Mouse (Mus musculus): ENCODE results near the gene St8sia1.

The St8sia1 gene

GRCm38 (mm10) chr6:142946069-142946871 is 18.0 kb downstream of the St8sia1 start:
- in situ Hi-C loops (cut with MboI, MseI), result no loop called here

DNA sequence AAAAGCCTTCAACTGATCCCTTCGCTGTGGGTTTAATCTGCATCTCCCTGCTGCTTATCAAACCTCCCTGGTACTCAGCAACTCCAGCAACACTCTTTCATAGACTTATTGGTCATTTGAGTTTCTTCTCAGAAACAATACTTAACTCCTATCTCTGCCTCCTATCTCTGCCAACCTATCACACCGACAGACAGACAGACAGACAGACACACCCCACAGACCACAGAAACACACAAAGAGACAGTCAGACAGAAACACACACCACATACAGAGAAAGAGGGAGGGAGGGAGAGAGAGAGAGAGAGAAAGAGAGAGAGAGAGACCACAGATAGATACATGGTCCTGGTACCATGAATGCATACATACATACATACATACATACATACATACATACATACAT is 18.8 kb downstream of the St8sia1 start:
- in situ Hi-C loops (cut with MboI, MseI), result no loop called here

DNA sequence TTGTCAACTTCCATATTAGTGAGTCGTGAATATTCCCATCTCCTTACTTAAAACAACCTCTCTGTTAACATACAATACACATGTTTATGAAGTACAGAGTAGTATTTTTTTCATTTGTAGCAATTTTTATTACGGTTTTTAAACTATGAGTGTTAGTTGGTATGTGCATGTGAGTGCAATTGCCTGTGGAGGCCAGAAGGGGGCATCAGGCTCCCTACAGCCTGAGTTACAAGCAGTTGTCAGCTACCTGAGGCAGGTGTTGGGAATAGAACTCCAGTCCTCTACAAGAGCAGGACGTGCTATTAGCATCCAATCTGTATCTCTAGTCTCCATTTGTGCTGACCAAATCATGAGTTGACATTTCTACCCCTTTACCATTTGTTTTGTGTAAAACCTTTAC is 19.8 kb downstream of the St8sia1 start:
- in situ Hi-C loops (cut with MboI, MseI), result no loop called here

DNA sequence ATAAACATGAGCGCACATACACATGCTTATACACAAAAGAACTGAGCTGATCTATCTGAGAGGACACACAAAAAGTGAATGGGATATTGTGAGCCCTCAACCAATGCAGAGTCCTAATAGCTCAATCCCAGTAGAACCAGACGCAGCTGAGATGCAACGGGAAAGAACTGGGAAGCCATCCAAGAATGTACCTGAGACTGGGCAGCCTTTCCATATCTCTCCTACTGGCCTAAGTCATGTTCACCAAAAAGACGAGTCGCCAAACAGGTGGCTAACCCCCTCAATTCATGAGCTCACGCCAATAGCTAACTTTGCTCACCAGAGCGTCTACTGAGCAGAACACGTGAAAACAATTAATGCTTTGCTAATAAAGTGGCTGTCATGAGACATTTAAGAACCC is 20.8 kb downstream of the St8sia1 start:
- in situ Hi-C loops (cut with MboI, MseI), result no loop called here

DNA sequence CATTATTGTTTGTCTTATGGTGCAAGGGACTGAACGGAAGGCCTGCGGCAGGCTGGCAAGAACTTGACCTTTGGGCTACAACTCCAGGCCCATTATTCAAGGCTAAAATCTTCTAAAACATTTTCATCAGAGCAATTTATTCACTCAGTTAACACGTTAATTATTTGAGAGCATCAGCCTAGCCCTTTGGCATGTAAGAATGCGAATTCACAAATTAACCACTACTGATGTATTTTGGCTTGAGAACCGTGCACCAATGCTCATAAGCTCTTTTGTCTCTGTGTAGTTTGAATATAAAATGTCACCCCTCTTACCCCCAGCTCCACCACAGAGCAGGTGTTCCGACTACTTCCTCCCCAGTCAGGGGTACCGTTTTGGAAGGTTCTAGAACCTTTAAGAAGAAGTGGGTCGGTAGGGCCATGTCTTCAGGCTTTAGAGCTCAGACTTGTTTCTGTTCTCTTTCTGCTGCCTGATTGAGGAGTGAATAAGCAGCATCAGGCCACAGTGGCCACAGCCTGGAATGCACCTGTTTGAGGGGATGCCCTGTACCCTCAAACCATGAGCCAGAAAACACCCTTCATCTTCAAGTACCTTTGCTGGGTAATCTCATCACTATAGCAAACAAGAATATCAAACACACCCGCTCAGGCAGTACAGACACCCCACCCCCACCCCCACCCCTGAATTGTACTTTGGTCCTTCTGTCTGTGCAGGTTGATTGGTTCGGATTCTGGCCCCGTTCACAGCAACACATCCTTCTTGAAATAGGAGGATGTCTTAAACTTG is 22.5 kb downstream of the St8sia1 start:
- in situ Hi-C loops (cut with MboI, MseI), result no loop called here

DNA sequence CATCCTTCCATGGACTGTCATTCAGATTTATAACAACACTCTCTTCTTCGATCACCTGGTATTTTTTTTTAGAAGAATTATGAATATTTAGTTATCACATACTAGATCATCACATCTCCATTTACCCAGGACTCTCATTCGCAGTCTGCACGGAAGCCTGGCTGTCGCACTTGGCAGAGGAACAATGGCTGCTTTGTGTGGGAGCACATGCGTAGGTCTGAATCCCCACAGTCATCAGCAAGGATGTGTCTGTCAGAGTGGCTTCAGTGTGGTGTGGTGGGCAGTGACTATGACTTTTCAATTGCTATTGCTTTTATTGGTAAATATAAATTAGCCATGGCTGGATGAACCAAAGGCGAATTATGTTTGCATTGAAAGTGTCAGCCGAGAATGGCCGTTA is 23.2 kb downstream of the St8sia1 start:
- in situ Hi-C loops (cut with MboI, MseI), result no loop called here

DNA sequence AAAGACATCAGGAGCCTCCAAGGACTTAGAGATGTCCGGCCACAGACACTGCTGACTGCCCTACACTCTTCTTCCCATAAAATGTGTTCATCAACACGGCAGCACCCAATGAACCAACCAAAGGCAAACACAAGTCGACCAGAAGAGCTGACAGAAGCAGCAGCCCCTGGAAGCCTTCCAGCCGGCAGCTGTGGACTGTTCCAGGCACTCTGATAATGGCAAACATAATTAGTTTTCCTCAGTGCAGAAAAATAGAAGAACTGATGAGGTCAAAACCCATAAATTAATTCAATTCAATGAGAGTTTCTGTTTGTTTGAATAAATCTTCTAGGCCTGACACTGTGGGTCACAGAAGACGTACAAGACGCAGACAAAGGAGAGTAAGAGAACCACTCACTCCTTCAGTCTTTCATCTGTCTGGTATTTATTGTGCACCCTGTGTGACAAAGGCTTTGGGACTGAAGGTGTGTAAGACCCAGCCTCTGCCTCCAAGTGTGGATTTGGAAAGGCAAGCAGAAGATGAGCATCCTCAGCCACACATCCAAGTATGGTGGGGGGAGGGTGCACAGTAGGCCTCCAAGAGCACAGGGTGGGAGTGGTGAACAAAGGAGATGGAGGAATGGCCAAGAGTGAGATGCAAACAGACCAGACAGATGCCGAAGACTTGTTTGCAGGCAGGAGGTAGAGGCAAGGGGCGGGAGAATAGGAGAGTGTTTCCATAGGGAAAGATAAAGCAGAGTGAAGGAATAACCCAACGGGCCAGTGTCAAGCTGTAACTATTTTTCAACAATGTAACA is 25.5 kb downstream of the St8sia1 start:
- in situ Hi-C loops (cut with MboI, MseI), result no loop called here

- in situ Hi-C loops (cut with MboI, MseI), result no loop called here
Measured at GRCm38 (mm10) chr6:142938074-142938473, 26.2 kb downstream of the St8sia1 start.

GRCm38 (mm10) chr6:142932582-142932981 is 31.7 kb downstream of the St8sia1 start:
- in situ Hi-C loops (cut with MboI, MseI), result no loop called here

DNA sequence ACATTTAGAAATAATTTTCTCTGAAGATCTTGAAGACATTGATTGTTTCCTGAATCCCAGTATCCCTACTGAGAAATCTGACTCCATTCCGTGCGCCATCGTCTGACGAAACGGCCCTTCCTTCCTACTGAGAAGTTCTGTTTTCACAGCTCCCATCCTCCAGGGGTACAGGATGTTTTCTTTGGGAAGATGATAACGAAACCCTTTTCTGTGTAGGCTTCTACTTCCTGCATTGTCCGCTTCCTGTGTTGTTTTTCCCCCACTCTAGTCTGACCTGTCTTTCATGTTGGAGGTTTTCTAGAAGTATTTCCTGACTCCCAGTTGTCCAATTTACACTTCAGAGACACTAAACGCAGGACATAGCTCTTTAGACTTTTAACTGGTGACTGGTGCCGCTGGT is 32.1 kb downstream of the St8sia1 start:
- in situ Hi-C loops (cut with MboI, MseI), result no loop called here

DNA sequence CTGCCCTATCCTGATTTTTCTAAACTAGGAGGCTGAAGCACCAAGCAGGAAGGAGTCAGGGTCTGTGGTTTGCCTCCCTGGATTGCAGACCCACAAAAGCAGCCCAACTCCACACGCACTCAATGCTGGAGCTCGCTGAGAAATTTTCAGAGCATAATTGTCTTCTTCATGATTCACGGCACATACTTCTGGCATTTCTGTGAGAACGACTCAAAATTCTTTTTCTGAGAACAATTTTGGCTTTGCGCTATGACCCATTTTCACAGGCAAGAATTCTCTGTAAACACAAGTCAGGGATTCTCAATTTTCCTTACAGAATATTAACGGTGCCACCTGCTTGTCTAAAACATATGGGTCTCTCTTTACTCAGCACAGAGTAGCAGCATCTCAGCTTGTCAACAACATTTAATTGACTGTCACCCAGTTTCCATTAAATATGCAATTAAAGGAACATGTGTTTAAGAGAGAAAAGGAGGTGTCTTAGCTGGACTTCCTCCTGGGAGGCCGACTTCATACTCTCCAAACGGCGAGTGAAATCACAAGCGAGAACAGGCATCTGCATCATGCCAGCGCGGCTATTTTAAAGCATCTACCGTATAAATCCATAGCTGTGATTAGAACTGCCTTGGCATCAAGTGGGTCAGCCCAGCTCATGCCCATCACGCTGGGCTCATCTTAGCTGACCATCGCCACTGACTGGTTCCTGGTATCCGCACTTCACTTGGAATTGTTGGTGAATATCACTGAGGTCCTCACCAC is 35.5 kb downstream of the St8sia1 start:
- in situ Hi-C loops (cut with MboI, MseI), result no loop called here

DNA sequence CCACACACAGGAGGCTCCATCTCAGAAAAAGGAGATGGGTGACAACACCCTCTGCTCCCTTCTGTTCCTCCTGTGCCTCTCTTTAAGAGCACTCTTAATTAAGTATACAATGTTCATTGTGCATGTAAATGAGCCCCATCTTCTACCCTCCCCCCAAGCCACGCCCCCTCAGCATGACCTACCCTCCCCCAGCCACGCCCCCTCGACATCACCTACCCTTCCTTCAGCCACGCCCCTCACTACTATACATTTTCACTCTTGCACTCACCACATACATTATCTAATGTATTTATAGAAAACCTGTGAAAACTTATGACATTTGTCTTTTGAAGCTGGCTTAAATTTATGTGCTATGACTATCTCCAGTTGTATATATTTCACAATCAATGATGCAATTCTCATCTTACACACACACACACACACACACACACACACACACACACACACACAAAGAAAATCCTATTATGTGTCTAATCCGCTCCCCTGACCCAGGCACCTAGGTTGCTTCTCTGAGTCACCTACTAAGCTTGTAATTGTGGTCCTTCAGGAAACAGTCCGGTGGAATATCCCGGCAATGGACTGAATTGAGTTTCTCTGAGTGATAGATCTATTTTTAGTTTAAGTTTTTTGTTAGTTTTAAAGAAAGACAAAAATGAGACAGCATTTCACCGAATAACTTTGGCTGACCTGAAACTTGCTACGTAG is 37.2 kb downstream of the St8sia1 start:
- in situ Hi-C loops (cut with MboI, MseI), result no loop called here

DNA sequence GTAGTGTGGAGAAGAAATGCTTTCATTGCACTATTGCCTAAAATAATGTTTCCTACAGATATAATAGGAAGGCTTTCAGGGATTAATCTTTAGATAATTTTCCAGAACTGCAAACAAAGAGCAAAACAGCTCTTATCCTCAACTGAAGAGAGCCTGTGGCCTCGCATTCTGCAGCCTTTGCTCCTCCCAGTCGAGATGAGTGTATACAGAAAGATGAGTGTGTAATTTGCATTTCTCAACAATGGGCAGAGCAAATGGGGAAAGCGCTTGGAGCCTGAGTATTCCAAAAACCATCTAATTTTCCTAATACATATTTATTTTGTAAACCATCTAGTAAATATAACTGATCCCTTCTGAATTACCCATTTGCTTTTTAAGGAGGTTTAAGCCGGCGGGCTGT is 38.3 kb downstream of the St8sia1 start:
- in situ Hi-C loops (cut with MboI, MseI), result no loop called here

- in situ Hi-C loops (cut with MboI, MseI), result no loop called here
Measured at GRCm38 (mm10) chr6:142925374-142925773, 38.9 kb downstream of the St8sia1 start.

DNA sequence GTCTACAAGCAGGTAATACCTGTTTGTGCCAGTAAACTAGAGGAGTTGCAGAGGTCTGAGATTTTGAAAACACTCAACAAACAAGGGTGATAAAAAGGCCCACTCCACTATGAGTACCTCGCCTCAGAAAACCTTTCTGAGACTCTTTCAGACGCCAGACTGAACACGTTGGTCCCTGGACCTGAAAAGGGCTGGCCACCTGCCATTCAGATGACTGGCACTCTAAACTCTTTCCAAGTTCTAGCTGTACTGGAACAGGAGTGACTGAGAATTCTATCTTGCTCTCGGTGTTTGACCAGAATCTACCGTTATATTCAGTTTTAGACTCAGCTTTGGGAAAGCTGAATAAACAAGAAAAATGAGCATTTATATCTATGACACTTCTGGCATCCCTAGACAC is 43.4 kb downstream of the St8sia1 start:
- in situ Hi-C loops (cut with MboI, MseI), result loop anchor here (5.0 kb wide), 1 partner anchor 41 kb away; the partner anchor contains the start of gene St8sia1

DNA sequence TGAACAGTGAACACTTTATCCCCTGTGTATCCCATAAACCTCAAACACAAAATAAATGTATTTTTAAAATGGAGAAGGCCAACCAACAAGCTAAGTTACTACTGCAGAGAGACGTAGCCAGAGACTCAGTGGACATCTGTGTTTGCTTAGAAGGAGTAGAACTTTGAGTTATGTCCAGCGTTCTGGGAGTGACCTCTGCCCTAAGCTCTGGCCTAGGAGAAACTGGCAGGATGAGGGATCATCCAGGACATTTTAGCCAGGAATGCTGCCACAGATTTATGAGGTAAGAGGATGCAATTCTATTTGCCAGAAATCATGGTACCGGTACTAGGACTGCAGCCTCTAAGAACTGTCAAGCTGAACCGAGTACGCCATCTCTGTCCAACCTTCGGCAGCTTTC is 45.6 kb downstream of the St8sia1 start:
- in situ Hi-C loops (cut with MboI, MseI), result no loop called here

DNA sequence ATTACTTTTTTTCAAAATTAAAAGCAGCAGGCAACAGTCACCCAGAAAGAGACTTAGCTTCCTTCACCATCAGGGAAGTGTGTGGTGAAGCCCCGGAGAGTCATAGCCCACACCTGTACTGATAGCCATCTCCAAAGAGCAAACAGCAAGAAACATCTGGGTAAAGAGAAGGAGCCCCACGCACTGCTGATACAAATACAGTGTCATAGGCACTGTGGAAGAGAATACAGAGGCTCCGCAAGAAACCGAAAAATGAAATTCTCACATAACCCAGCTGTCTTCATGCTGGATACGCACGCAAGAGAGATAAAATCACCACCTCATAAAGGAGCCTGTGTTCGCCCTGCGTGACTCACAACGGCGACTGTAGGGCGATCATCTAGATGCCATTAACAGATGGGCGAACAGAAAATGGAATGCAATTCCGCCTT is 46.8 kb downstream of the St8sia1 start:
- in situ Hi-C loops (cut with MboI, MseI), result no loop called here

DNA sequence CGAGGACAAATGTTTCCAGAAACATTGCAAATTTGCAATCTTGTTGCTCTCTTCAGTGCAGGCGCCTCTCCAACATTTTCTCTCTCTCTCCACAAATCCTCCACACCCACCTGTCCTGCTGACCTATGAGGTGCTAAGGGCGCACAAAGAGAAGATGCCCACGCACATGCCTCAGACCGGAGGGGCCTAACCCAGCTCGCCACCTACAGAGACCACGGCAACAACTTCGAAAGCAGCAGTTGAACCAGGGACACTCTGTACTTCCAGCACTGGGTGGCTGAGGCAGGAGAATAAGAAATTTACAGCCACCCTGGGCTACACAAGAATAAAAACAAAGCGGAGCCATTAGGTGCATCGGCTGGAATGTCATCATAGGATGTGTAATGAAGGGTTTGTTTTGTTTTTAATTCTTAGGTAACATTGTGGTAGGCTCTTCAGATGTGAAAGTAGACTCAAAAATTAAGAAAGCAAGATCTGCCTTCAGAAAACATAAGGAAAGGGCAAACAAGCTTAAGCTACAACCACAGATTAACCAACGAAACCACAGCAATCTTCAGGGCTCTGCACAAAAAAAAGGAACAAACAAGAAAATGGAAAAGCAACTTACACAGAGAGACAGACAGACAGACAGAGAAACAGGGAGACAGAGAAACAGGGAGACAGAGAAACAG is 47.8 kb downstream of the St8sia1 start:
- in situ Hi-C loops (cut with MboI, MseI), result no loop called here

DNA sequence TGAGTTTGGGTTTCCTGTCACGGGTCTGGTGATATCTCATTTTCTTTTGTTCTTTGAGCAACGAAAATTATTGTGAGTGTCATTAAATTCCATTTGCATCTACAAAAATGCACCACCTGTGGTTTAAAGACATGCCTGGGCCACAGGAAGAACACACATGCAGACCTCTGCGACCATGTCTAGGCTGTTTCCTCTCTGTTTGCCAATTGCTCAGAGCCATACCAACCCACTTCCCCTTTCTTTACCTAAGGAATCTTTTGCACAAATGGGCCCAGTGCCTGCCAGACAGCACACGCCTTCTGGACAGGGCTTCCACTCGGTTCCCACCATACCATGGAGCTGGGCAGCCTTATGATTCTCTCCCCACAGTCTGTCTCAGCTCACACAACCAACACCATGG is 48.8 kb downstream of the St8sia1 start:
- in situ Hi-C loops (cut with MboI, MseI), result no loop called here

DNA sequence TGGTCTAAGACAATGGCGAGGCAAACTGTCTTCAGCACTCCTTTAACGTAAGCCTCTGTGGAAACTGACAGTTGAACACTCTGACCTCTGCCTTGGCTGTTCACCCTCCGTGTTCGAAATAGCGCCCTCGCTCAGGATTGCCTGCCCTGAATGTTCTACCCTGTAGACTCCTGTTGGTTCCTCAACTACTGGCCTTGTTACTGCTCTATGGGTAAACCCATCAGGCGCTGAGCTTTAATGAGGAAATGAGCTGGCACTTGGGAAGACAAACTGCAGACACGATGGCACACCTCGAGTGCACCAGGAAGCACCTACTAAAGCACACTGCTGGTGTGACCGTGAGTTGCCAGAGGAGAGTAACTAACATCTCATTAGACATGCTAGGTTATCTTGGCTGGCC is 49.6 kb downstream of the St8sia1 start:
- in situ Hi-C loops (cut with MboI, MseI), result loop anchor here (5.0 kb wide), 1 partner anchor 37 kb away; no protein-coding TSS in a partner anchor

All from T-helper 1 cell (primary cell).